Mouse (Mus musculus) G1E (cell line): ENCODE measurements around the gene Idh1.

Source experiments
- CTCF ChIP-seq: IDR thresholded peaks from 2 replicates; pipeline ENCODE4 v1.5.1; 2012; ENCODE audit warnings: low read depth, low read length, inconsistent platforms, mixed read lengths
- GATA1 ChIP-seq: IDR thresholded peaks from 2 replicates; pipeline ENCODE4 v1.6.1; 2012; ENCODE audit warnings: borderline replicate concordance, low read length, inconsistent platforms, mixed read lengths
- POLR2AphosphoS5 ChIP-seq: IDR thresholded peaks from 2 replicates; pipeline ENCODE4 v1.6.1; 2012; ENCODE audit warnings: low read depth, low read length, inconsistent platforms; ENCODE audit not compliant: insufficient replicate concordance
- TAL1 ChIP-seq: conservative IDR thresholded peaks from 2 replicates; pipeline ENCODE4 v1.6.1; 2012; ENCODE audit warnings: low read depth, low read length, inconsistent platforms, mixed read lengths

GRCm38 (mm10) chr1:65109196-65109595 lies 77.1 kb downstream of the Idh1 start:
- TF ChIP-seq CTCF: no peak
- no peak for TF ChIP-seq GATA1
- TF ChIP-seq POLR2AphosphoS5: no peak
- TF ChIP-seq TAL1: no peak
